Mouse (Mus musculus) midbrain, postnatal 0 days (tissue): ENCODE results near the gene Uba6. TPM values are rescaled to one million over a fixed set of nuclear protein-coding genes. Genes with fewer than 3 reads are reported as not detected.

Source experiments
- ATAC-seq: fragments of 200-750 bp; cut with Nextera tagmentation; 2 replicates; pipeline ENCODE4 v1.8.0; 2017; ENCODE audit warnings: moderate number of reproducible peaks, mild to moderate bottlenecking, moderate TSS enrichment, moderate library complexity; ENCODE audit not compliant: low FRiP score
- DNase-seq: peaks from one replicate; pipeline ENCODE4 v3.0.0-alpha.2; 2015; ENCODE audit warnings: low spot score
- H3K27ac ChIP-seq: fragments of 300-500 bp; sonication (generic); 2 replicates; pipeline ENCODE4 v1.5.1; 2014; ENCODE audit warnings: low read depth, mild to moderate bottlenecking, low read length, mixed read lengths
- H3K27me3 ChIP-seq: fragments of 300-500 bp; sonication (generic); 2 replicates; pipeline ENCODE4 v1.6.1; 2014; ENCODE audit warnings: low read length, control low read depth, mixed read lengths; ENCODE audit not compliant: insufficient read depth
- H3K36me3 ChIP-seq: fragments of 300-500 bp; sonication (generic); 2 replicates; pipeline ENCODE4 v1.6.1; 2014; ENCODE audit warnings: low read length, control low read depth, mixed read lengths; ENCODE audit not compliant: insufficient read depth
- H3K4me1 ChIP-seq: fragments of 300-500 bp; sonication (generic); 2 replicates; pipeline ENCODE4 v1.6.1; 2014; ENCODE audit warnings: mild to moderate bottlenecking, control low read depth, antibody characterized with exemption, low read length, mixed read lengths; ENCODE audit not compliant: insufficient read depth
- H3K4me2 ChIP-seq: fragments of 300-500 bp; sonication (generic); 2 replicates; pipeline ENCODE4 v1.6.1; 2014; ENCODE audit warnings: low read depth, mild to moderate bottlenecking, low read length, mixed read lengths; ENCODE audit not compliant: poor library complexity, severe bottlenecking
- H3K4me3 ChIP-seq: fragments of 300-500 bp; sonication (generic); 2 replicates; pipeline ENCODE4 v1.5.1; 2014; ENCODE audit warnings: low read depth, mild to moderate bottlenecking, low read length, moderate library complexity
- H3K9ac ChIP-seq: fragments of 300-500 bp; sonication (generic); replicated peaks from 2 replicates; pipeline ENCODE4 v1.6.1; 2014; ENCODE audit warnings: mild to moderate bottlenecking, low read length, moderate library complexity, mixed read lengths; ENCODE audit not compliant: poor library complexity, severe bottlenecking
- H3K9me3 ChIP-seq: fragments of 300-500 bp; sonication (generic); 2 replicates; pipeline ENCODE4 v1.6.1; 2016; ENCODE audit warnings: low read length, control low read depth
- CTCF ChIP-seq: IDR thresholded peaks from 2 replicates; pipeline ENCODE4 v1.5.1; 2016; ENCODE audit warnings: antibody characterized with exemption, mild to moderate bottlenecking
- WGBS: fragments of 180-500 bp; shearing (Covaris S2); extraction: QIAGEN DNeasy Blood & Tissue Kit; methylation state at CpG from one replicate; pipeline ENCODE4 v1.1.7; 2014; 5-methylcytosine and 5-hydroxymethylcytosine counted together
- polyA plus RNA-seq: library from polyadenylated mRNA; unstranded; fragments of >200 nt; fragmentation: Nextera tagmentation; extraction: Ambion mirVana; gene quantifications from 2 replicates; pipeline ENCODE4 v1.2.1, GENCODE M21; 2015
- total RNA-seq: library from RNA; depleted of rRNA; stranded (reverse); fragments of >200 nt; gene quantifications from 2 replicates; pipeline ENCODE4 v1.2.3, GENCODE M21; 2014; rRNA removed

The Uba6 gene
- total RNA-seq (16.1 and 16.2 TPM in 2 replicates), polyA plus RNA-seq (7.3 and 7.8 TPM in 2 replicates)

DNA sequence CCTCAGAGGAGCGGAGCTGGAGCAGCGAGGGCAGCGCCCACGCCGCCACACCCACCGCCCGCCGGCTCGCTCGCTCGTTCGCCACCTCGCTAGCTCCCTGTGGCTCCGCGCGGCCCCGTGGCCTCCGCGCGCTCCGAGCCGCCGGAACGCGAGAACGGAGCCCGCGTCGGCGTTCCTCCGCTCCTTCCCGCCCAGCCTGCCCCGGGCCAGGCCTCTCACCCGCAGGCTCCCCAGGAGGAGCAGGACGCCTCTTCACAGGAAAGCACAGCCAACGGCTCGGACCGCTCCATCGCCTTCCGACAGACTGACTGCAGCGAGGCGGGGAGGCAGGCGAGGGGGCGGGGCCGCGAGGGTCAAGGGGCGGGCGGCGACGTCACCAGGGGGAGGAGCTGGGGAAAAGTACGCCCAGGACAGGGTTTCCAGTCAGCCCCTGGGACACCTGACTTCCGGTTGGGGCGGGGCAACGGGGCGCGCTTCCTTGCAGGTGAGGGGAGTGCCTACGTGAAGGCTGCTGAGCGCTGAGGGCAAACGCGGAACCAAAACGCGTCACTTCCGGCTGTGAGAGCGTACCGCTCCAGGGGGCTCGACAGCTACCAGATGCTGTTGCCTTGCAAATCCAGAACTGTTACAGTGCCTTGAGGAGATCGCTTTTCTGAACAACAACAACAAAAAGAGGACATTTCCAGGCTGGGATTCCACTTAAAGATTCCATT is at the start of gene Uba6:
Gene Uba6 (minus strand): TSS at position 355 of the 713 bp plus-strand sequence.
- no peaks in the 10 kb centered on the region for H3K9me3 ChIP-seq
- peak within 1 kb of the TSS; percentile 84 for H3K9ac ChIP-seq
- H3K4me2 ChIP-seq = peak within 1 kb of the TSS; percentile 73
- H3K27me3 ChIP-seq = no peaks in the 10 kb centered on the region
- no peaks in the 10 kb centered on the region for H3K4me1 ChIP-seq
- WGBS = 1% methylated on average over 41 of the region's 67 CpGs
- no peak for TF ChIP-seq CTCF
- DNase-seq (peak; percentile 99), ATAC-seq (peak; percentile 100)
- peak within 1 kb of the TSS; percentile 92 for H3K27ac ChIP-seq
- no peaks in the 10 kb centered on the region for H3K36me3 ChIP-seq
- peak within 1 kb of the TSS; percentile 88 for H3K4me3 ChIP-seq

DNA sequence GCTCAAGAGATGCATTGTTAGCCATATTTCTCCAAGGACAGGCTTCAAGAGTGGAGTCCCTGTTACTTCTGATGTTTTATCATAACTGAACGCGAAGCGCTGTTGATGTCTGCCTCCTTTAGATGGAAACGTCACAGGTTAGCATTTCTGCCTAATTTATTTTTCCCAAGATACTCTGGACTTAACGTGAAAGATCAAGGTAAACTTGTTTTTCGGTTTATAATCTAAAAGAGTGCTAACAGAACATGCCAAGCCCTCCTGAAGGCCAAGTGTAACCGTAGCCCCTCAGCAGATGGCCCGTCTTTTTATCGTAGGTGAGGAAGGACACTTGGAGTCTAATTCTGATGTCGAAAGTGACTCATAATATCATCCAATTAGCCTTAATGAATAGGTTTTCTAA is 25.2 kb upstream of the Uba6 start, which contains the start of gene Gnrhr:
Gene Gnrhr (minus strand): TSS at position 101 of the 400 bp plus-strand sequence.
- H3K4me1 ChIP-seq = no peaks in the 10 kb centered on the region
- H3K27ac ChIP-seq = no peak within 1 kb of the TSS
- H3K4me3 ChIP-seq = no peak within 1 kb of the TSS
- DNase-seq = no peak
- no peak within 1 kb of the TSS for H3K4me2 ChIP-seq
- H3K9ac ChIP-seq = no peak within 1 kb of the TSS
- TF ChIP-seq CTCF = no peak
- H3K27me3 ChIP-seq = no peaks in the 10 kb centered on the region
- ATAC-seq = no peak
- H3K36me3 ChIP-seq = no peaks in the 10 kb centered on the region
- WGBS = 93% methylated on average over 10 of the region's 10 CpGs
- no peaks in the 10 kb centered on the region for H3K9me3 ChIP-seq

DNA sequence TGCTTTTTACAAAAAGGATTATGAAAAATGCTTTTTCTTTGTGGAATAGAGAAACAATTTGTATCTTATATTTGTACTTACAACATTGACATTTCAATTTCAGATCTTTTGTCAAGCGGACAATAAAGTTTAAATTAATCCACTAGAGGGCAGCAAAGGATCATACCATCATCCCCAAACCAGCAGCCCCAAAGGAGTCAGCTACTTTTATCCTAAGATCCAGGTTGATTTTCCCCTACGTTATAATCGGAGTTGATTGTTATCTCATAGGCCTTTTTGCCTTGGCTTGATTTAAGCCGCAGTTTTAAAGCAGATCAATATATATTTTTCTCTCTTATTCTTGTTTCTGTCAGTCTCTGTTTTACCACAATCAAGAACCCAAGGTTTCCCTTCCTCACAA is 18.8 kb upstream of the Uba6 start:
- no peak overlapping the region for H3K4me2 ChIP-seq
- WGBS = 13% methylated on average over 4 of the region's 4 CpGs
- ATAC-seq (peak; percentile 64; the same call in 1 of the 2 replicates), DNase-seq (peak; percentile 80)
- no peaks in the 10 kb centered on the region for H3K27me3 ChIP-seq
- peak; percentile 89 for TF ChIP-seq CTCF
- no peaks in the 10 kb centered on the region for H3K36me3 ChIP-seq
- H3K4me1 ChIP-seq = no peaks in the 10 kb centered on the region
- no peaks in the 10 kb centered on the region for H3K9me3 ChIP-seq
- H3K27ac ChIP-seq = no peak overlapping the region
- H3K9ac ChIP-seq = no peak overlapping the region
- no peak overlapping the region for H3K4me3 ChIP-seq

DNA sequence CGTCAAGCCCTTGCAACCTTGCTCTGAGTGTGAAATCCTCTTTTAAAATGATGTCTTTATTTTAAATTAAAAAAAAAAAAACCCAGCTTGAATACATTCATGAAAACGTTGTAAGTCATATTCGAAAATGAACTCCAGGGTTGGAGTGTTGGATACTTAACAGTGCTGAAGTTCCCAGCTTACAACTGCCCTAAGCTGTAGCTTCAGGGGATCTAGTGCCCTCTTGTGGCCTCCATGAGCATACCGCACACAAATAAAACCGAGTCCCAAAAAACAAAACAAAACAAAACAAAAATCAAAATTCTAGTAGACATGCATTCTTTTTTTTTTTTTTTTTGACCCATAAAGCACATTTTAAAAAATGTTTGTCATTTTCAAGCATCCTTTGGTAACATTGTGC is 18.2 kb upstream of the Uba6 start:
- no peak for ATAC-seq

DNA sequence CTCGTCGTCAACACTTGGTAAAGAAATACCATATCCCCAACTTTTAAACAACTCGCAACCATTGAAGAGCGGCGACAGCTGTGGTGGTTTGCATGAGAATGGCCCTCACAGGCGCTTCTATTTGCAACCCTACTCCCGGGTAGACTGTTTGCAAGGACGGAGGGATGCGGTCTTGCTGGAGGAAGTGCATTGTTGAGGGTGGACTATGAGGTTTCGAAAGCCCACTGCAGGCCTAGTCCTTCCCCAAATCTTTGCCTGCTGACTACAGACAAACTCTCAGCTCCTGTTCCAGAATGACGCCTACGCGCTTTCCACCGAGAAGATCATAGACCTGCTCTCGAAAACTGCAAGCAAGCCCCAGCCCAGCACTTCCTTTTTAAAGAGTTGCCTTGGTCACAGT is 17.7 kb upstream of the Uba6 start:
- Histone ChIP-seq H3K4me1 (no peaks in the 10 kb centered on the region), H3K9ac (no peak overlapping the region), H3K27ac (no peak overlapping the region), H3K4me2 (no peak overlapping the region), H3K4me3 (no peak overlapping the region), H3K36me3 (no peaks in the 10 kb centered on the region), H3K27me3 (no peaks in the 10 kb centered on the region), H3K9me3 (no peaks in the 10 kb centered on the region)
- DNase-seq (no peak), ATAC-seq (no peak)
- WGBS = 37% methylated on average over 15 of the region's 15 CpGs
- no peak for TF ChIP-seq CTCF

More for the DNA sequence above, 18.2 kb upstream of the Uba6 start:
- WGBS = 23% methylated on average over 5 of the region's 5 CpGs
- DNase-seq = peak; percentile 57
- no peak overlapping the region for H3K9ac ChIP-seq
- H3K4me1 ChIP-seq = no peaks in the 10 kb centered on the region
- no peaks in the 10 kb centered on the region for H3K9me3 ChIP-seq
- no peaks in the 10 kb centered on the region for H3K27me3 ChIP-seq
- TF ChIP-seq CTCF = peak; percentile 62
- no peak overlapping the region for H3K4me3 ChIP-seq
- no peak overlapping the region for H3K27ac ChIP-seq
- H3K36me3 ChIP-seq = no peaks in the 10 kb centered on the region
- H3K4me2 ChIP-seq = no peak overlapping the region

DNA sequence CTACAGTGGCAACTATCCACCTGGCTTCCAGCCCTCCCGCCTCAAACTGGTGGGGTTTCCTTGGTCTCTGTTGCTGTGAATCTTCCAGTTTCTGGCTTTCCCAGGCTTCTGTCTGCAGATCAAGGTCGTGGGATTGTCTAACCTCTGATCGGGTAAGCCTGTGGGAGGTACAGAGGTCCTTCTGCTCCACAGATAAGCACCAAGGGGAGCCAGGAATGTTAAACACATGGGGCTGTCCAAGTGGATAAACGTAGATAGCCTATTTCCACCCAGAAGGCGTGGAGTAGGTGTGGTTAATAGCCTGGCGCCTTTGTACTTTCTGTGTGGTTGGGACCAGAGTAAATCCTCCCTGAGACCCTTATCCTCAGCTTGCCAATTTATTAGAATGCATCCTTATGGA is 14.8 kb upstream of the Uba6 start:
- no peak for TF ChIP-seq CTCF
- Histone ChIP-seq H3K9ac (no peak overlapping the region), H3K9me3 (no peaks in the 10 kb centered on the region), H3K36me3 (no peaks in the 10 kb centered on the region), H3K27me3 (no peaks in the 10 kb centered on the region), H3K4me1 (no peaks in the 10 kb centered on the region), H3K4me2 (no peak overlapping the region), H3K27ac (no peak overlapping the region), H3K4me3 (no peak overlapping the region)
- ATAC-seq (no peak), DNase-seq (no peak)
- WGBS = 84% methylated on average over 6 of the region's 6 CpGs
